Mouse (Mus musculus) limb, embryonic 11.5 days (tissue): ENCODE results near the gene Il17rc. TPM values are rescaled to one million over a fixed set of nuclear protein-coding genes. Genes with fewer than 3 reads are reported as not detected.

ENCODE experiments used
- ATAC-seq: fragments of 200-750 bp; cut with Nextera tagmentation; 2 replicates; pipeline ENCODE4 v1.8.0; 2017; ENCODE audit warnings: low read depth; ENCODE audit not compliant: insufficient number of reproducible peaks, low FRiP score, low TSS enrichment
- DNase-seq: peaks from one replicate; pipeline ENCODE4 v3.0.0-alpha.2; 2015; ENCODE audit warnings: low spot score
- H3K27ac ChIP-seq: fragments of 300-500 bp; sonication (generic); replicated peaks from 2 replicates; pipeline ENCODE4 v1.5.1; 2014; ENCODE audit warnings: low read depth, mild to moderate bottlenecking, low read length
- H3K27me3 ChIP-seq: fragments of 300-500 bp; sonication (generic); 2 replicates; pipeline ENCODE4 v1.6.1; 2014; ENCODE audit warnings: mild to moderate bottlenecking, low read length, mixed read lengths; ENCODE audit not compliant: control insufficient read depth, insufficient read depth
- H3K36me3 ChIP-seq: fragments of 300-500 bp; sonication (generic); 2 replicates; pipeline ENCODE4 v1.6.1; 2014; ENCODE audit warnings: mild to moderate bottlenecking, low read length, moderate library complexity, mixed read lengths; ENCODE audit not compliant: control insufficient read depth, insufficient read depth
- H3K4me1 ChIP-seq: fragments of 300-500 bp; sonication (generic); 2 replicates; pipeline ENCODE4 v1.6.1; 2014; ENCODE audit warnings: low read length, mixed read lengths; ENCODE audit not compliant: control insufficient read depth, insufficient read depth
- H3K4me2 ChIP-seq: fragments of 300-500 bp; sonication (generic); 2 replicates; pipeline ENCODE4 v1.6.1; 2014; ENCODE audit warnings: low read depth, mild to moderate bottlenecking, moderate library complexity; ENCODE audit not compliant: severe bottlenecking
- H3K4me3 ChIP-seq: fragments of 300-500 bp; sonication (generic); 2 replicates; pipeline ENCODE4 v1.5.1; 2014; ENCODE audit warnings: low read depth, low read length
- H3K9ac ChIP-seq: fragments of 300-500 bp; sonication (generic); 2 replicates; pipeline ENCODE4 v1.6.1; 2014; ENCODE audit warnings: mild to moderate bottlenecking, low read length
- H3K9me3 ChIP-seq: fragments of 300-500 bp; sonication (generic); 2 replicates; pipeline ENCODE4 v1.6.1; 2016; ENCODE audit warnings: low read length; ENCODE audit not compliant: control insufficient read depth
- WGBS: fragments of 180-500 bp; shearing (Covaris S2); extraction: QIAGEN DNeasy Blood & Tissue Kit; methylation state at CpG from one replicate; pipeline ENCODE4 v1.1.7; 2014; 5-methylcytosine and 5-hydroxymethylcytosine counted together
- polyA plus RNA-seq: library from polyadenylated mRNA; unstranded; fragments of >200 nt; fragmentation: Nextera tagmentation; extraction: Ambion mirVana; gene quantifications from 2 replicates; pipeline ENCODE4 v1.2.1, GENCODE M21; 2014

Il17rc gene
- polyA plus RNA-seq, 1 experiment from 2014 or later = 2.4 TPM

DNA sequence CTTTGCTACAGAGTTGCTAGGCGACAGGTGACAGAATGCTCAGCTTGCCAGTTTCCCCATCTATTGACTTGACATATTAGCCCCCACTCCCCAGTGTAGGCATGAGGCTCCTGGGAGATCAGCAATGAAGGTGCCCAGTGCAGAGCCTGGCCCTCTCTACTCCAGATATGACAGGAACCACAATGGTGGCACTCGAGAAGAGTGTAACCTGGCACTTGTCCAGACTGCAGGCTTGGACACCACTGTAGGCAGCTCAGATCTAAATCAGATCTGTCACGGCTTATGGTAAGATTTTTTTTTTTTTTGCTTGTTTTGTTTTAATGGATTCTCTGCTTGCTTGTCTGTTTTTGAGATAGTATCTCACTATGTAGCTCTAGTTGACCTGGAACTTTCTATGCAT lies 37.6 kb upstream of the Il17rc start:
- ATAC-seq (no peak), DNase-seq (no peak)
- H3K27ac ChIP-seq = no peak overlapping the region
- 87% methylated on average over 3 of the region's 3 CpGs for WGBS
- H3K27me3 ChIP-seq = no peaks in the 10 kb centered on the region
- H3K36me3 ChIP-seq = no peaks in the 10 kb centered on the region
- no peak overlapping the region for H3K9ac ChIP-seq
- no peak overlapping the region for H3K4me3 ChIP-seq
- no peaks in the 10 kb centered on the region for H3K4me1 ChIP-seq
- H3K9me3 ChIP-seq = no peaks in the 10 kb centered on the region
- H3K4me2 ChIP-seq = no peak overlapping the region

GRCm38 (mm10) chr6:113434691-113435090 lies 36.5 kb upstream of the Il17rc start:
- DNase-seq (no peak), ATAC-seq (no peak)
- H3K4me1 ChIP-seq = no peaks in the 10 kb centered on the region
- 75% methylated on average over 7 of the region's 7 CpGs for WGBS
- no peak overlapping the region for H3K27ac ChIP-seq
- H3K4me2 ChIP-seq = no peak overlapping the region
- no peak overlapping the region for H3K9ac ChIP-seq
- H3K4me3 ChIP-seq = no peak overlapping the region
- no peaks in the 10 kb centered on the region for H3K36me3 ChIP-seq
- H3K9me3 ChIP-seq = no peaks in the 10 kb centered on the region
- no peaks in the 10 kb centered on the region for H3K27me3 ChIP-seq

DNA sequence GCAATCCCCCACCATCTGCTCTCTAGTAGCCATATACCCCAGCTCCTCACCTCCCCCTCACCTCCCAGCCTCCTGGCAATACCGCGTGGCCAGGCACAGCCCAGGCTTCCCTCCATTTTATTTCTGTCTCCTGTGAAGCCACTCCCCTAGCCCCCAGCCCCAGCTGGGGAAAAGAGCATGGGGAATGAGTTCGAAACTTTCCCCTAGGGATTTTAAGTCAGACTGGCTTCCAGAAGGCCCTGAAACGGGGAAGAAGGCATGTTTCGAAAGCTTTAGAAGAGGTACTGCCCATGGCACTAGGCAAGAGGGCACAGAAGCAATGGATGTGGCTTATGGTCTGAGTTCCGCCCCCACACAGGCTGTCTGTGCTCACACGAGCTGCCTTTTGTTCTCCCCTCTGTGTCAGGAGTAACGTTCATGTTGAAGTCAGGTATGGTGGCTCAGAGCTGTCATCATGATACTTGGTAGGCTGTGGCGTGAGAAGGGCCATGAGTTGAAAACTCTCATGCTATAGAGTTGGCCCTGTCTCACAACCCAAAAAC lies 35.5 kb upstream of the Il17rc start, which contains the start of gene Cidec:
Gene Cidec (minus strand): TSS at position 97 of the 542 bp plus-strand sequence.
- no peak within 1 kb of the TSS for H3K9ac ChIP-seq
- no peak within 1 kb of the TSS for H3K4me3 ChIP-seq
- H3K4me1 ChIP-seq = no peaks in the 10 kb centered on the region
- WGBS = 76% methylated on average over 9 of the region's 9 CpGs
- DNase-seq = no peak
- no peaks in the 10 kb centered on the region for H3K36me3 ChIP-seq
- no peaks in the 10 kb centered on the region for H3K27me3 ChIP-seq
- no peak within 1 kb of the TSS for H3K27ac ChIP-seq
- no peak for ATAC-seq
- H3K4me2 ChIP-seq = no peak within 1 kb of the TSS
- no peaks in the 10 kb centered on the region for H3K9me3 ChIP-seq

- Histone ChIP-seq H3K27ac (no peak overlapping the region), H3K36me3 (no peaks in the 10 kb centered on the region), H3K27me3 (no peaks in the 10 kb centered on the region), H3K9me3 (no peaks in the 10 kb centered on the region), H3K4me2 (no peak overlapping the region), H3K4me3 (no peak overlapping the region), H3K9ac (no peak overlapping the region), H3K4me1 (no peaks in the 10 kb centered on the region)
- 79% methylated on average over 12 of the region's 12 CpGs for WGBS
- no peak for ATAC-seq
- DNase-seq = no peak
These were observed 34.1 kb upstream of the Il17rc start for GRCm38 (mm10) chr6:113437135-113437534.

GRCm38 (mm10) chr6:113438721-113439430 lies 32.4 kb upstream of the Il17rc start:
- Histone ChIP-seq H3K4me3 (no peak overlapping the region), H3K27ac (no peak overlapping the region), H3K4me1 (0 out of 2 replicates have a peak, but pooled peaks cover 4% of the 10 kb centered on the region), H3K9me3 (no peaks in the 10 kb centered on the region), H3K36me3 (no peaks in the 10 kb centered on the region), H3K27me3 (no peaks in the 10 kb centered on the region), H3K4me2 (no peak overlapping the region), H3K9ac (no peak overlapping the region)
- WGBS = 58% methylated on average over 12 of the region's 12 CpGs
- no peak for DNase-seq
- no peak for ATAC-seq

- Histone ChIP-seq H3K4me3 (no peak overlapping the region), H3K9me3 (no peaks in the 10 kb centered on the region), H3K4me1 (0 out of 2 replicates have a peak, but pooled peaks cover 4% of the 10 kb centered on the region), H3K27me3 (no peaks in the 10 kb centered on the region), H3K27ac (no peak overlapping the region), H3K4me2 (no peak overlapping the region), H3K36me3 (no peaks in the 10 kb centered on the region), H3K9ac (no peak overlapping the region)
- WGBS = 80% methylated on average over 3 of the region's 3 CpGs
- ATAC-seq = no peak
- DNase-seq = no peak
These were observed 30.5 kb upstream of the Il17rc start for GRCm38 (mm10) chr6:113440686-113441085.

GRCm38 (mm10) chr6:113441147-113441680 lies 30.0 kb upstream of the Il17rc start:
- WGBS = 54% methylated on average over 7 of the region's 7 CpGs
- no peak overlapping the region for H3K4me2 ChIP-seq
- no peak for ATAC-seq
- no peaks in the 10 kb centered on the region for H3K9me3 ChIP-seq
- H3K9ac ChIP-seq = no peak overlapping the region
- no peak overlapping the region for H3K27ac ChIP-seq
- H3K4me3 ChIP-seq = no peak overlapping the region
- no peaks in the 10 kb centered on the region for H3K27me3 ChIP-seq
- H3K4me1 ChIP-seq = 0 out of 2 replicates have a peak, but pooled peaks cover 4% of the 10 kb centered on the region
- H3K36me3 ChIP-seq = no peaks in the 10 kb centered on the region
- DNase-seq = peak; percentile 87

DNA sequence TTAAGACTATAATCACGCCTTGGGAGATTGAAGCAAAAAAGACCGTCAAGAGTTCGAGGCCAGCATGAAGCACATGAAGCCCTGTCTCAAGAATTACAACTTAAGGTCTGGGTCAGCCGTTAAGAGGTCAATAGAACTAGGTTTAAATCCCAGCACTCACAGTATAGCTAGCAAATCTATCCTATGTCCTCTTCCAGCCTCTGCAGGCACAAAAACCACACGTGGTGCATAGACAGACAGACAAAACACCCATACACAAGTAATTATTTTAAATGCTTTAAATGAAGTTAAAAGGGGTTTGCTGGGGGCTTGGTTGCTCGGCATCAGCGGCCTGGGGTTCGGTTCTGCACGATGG lies 29.2 kb upstream of the Il17rc start:
- H3K27me3 ChIP-seq = no peaks in the 10 kb centered on the region
- peak overlapping the region; percentile 90 for H3K4me2 ChIP-seq
- H3K4me1 ChIP-seq = 0 out of 2 replicates have a peak, but pooled peaks cover 4% of the 10 kb centered on the region
- DNase-seq (no peak), ATAC-seq (0 out of 2 replicates have a peak, but pooled peaks have one; percentile 12)
- H3K27ac ChIP-seq = no peak overlapping the region
- peak overlapping the region; percentile 94 for H3K9ac ChIP-seq
- peak overlapping the region; percentile 99 for H3K4me3 ChIP-seq
- no peaks in the 10 kb centered on the region for H3K9me3 ChIP-seq
- no peaks in the 10 kb centered on the region for H3K36me3 ChIP-seq
- 42% methylated on average over 9 of the region's 9 CpGs for WGBS
